Mouse (Mus musculus) embryo, embryonic 10.5 days (tissue): ENCODE data around the gene Clcn6.

Experiments
- DNase-seq: peaks from one replicate; pipeline ENCODE4 v3.0.0-alpha.2; 2015; ENCODE audit warnings: low spot score

Clcn6 gene

GRCm38 (mm10) chr4:148038600-148039253 lies at the start of gene Clcn6, which contains the start of gene Mthfr:
Gene Clcn6 (minus strand): TSS chr4:148038821.
Gene Mthfr (plus strand): TSS chr4:148039077.
- peak; percentile 99 for DNase-seq

- DNase-seq = peak; percentile 95
Observed at GRCm38 (mm10) chr4:148087907-148088527, 49.4 kb upstream of the Clcn6 start, which contains the start of gene Agtrap. Gene Agtrap (minus strand): TSS chr4:148088031.

DNA sequence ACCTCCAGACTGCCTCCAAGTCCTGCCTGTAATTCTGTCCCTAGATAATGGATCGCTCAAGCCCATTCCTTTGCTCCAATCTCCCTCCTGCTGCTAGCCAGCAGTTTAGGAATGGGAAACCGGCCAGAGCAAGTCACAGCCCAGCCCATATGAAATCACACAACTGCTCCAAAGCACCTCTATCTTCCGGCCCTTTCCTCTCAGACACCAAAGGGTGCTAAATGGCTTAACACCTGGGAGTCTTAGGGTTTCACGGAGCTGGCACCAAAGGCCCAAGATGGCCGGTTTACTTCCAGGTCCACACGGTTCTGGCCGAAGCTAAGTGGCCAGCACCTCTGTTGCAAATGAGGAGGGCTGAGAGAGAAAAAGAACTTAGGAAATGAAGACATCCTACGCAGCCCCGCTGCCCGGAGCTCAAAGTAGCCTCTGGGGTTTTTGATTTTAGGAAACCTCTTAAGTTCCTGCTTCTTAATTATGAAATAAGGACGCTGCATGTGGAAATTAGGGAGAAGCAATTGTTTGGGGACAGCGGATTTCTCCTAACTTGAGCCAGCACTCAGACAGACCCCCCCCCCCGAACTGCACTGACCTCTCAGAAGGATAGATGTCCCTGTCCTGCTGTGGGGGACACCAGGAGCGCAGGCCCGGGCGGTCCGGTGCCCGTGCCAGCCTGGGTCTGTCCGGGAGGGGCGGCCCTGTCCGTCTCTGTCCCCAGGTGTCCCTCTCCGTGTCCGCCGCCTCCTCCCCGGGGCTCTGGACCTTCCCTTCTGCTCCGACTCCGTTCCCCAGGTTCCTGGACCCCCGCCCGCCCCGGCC lies 48.7 kb upstream of the Clcn6 start:
- DNase-seq = peak; percentile 52

GRCm38 (mm10) chr4:148085907-148086305 lies 47.3 kb upstream of the Clcn6 start:
- no peak for DNase-seq

GRCm38 (mm10) chr4:148085131-148085906 lies 46.7 kb upstream of the Clcn6 start:
- no peak for DNase-seq

GRCm38 (mm10) chr4:148084261-148084714 lies 45.7 kb upstream of the Clcn6 start:
- DNase-seq = peak; percentile 82

- DNase-seq = no peak
Observed at GRCm38 (mm10) chr4:148083176-148083899, 44.7 kb upstream of the Clcn6 start.

GRCm38 (mm10) chr4:148082257-148083044 lies 43.8 kb upstream of the Clcn6 start:
- peak; percentile 86 for DNase-seq

GRCm38 (mm10) chr4:148081201-148081600 lies 42.6 kb upstream of the Clcn6 start:
- no peak for DNase-seq

DNA sequence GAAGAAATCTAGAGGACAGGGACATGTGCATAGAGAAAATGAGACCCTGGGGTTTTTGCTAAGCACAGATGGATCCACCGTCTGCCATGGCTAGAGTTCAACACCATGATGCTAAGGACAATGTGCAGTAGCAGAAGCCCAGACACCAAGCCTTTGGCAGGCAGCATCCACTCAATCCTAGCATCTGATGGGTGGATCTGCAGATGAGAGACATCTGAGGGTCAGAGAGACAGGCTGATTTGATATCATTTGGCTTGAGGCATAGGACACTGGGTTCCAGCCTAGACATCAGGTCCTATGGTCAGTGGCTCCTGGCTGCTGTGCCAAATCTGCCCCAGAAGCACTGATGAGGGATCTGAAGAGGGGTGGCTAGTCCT lies 42.0 kb upstream of the Clcn6 start:
- no peak for DNase-seq

DNA sequence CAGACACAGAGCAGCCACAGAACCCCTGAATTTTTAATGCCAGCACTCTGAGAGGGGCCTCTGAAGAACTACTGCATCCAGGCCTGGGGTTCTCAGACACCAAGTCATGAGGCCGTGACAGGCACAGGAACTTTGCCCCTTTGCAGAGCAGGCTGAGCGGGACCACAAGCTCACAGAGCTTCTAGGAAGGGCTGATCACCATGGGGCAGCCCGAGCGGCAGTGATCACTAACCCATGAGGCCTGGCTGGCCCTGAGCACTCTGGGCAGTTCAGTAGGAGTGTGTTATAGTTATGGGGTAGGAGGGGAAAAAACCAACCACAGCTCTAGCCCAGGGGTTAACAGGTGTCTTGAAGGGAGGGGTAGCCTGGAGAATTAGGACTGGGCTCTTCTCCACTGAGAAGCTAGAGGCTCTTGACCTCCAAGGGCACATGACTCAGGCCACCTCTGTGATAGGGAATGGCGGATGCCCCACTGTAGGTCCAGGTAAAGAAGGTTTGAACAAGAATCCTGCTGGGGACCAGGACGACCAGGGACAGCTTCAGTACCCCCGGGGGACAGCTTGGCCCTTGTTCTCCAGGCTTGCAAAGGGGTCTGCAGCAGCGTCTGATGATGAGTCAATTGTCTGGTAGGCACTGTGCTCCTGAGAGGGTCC lies 41.4 kb upstream of the Clcn6 start:
- DNase-seq = no peak

DNA sequence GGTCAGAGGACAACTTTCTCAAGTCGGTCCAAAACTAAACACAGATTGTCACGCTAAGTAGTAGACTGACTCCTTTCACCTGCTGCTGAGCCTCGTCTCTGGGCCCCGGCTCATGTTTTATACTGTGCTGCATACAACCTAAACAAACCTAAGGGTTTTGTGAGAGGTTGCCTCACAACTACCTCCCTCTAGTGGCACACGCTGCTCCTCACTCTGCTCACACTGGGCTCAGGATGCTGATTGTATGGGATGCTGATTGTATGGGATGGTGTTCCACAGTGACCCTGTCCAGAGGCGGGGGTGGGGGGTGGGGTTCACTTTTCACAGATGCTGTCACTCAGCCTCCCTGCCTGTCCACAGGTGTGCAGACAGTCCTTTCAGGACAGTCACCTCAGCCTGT lies 40.6 kb upstream of the Clcn6 start:
- no peak for DNase-seq

- DNase-seq = no peak
Observed at GRCm38 (mm10) chr4:148075881-148076280, 37.3 kb upstream of the Clcn6 start.

DNA sequence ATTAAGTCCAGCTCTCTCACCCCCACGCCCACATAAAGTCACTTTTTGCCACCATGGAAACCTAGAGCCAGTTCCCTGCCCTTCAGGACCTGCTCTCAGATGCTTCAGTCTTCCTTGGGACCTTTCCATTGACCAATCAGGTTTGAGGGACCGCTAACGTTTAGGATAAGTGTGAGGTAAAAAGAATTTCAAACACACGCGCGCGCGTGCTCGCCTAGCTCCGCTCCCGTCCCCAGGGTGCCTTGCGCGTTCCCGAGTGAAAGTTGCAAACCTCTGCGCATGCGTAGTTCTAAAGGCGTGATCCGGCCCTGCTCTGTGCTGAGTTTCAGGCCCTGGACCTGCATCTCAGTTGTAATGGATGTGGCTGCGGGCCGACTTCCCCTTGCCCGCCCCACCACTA lies 36.6 kb upstream of the Clcn6 start:
- peak; percentile 78 for DNase-seq

GRCm38 (mm10) chr4:148074521-148075189 lies 36.0 kb upstream of the Clcn6 start:
- peak; percentile 69 for DNase-seq

- DNase-seq = no peak
Observed at GRCm38 (mm10) chr4:148071508-148071907, 32.9 kb upstream of the Clcn6 start.

- no peak for DNase-seq
Observed at GRCm38 (mm10) chr4:148069602-148070218, 31.1 kb upstream of the Clcn6 start.

- DNase-seq = no peak
Observed at GRCm38 (mm10) chr4:148067346-148067745, 28.7 kb upstream of the Clcn6 start.

- DNase-seq = no peak
Observed at GRCm38 (mm10) chr4:148066401-148066744, 27.8 kb upstream of the Clcn6 start.
